Mouse (Mus musculus) limb, embryonic 14.5 days (tissue): ENCODE results near the gene Fbxo44. TPM values are rescaled to one million over a fixed set of nuclear protein-coding genes. Genes with fewer than 3 reads are reported as not detected.
"Not testable (repeated sequence)": the region's sequence is repeated elsewhere in the genome, so short reads cannot be mapped to it uniquely, and the experiment has no call there.

ENCODE experiments used
- ATAC-seq: fragments of 200-750 bp; cut with Nextera tagmentation; 2 replicates; pipeline ENCODE4 v1.8.0; 2017; ENCODE audit warnings: low read depth, moderate number of reproducible peaks, moderate TSS enrichment; ENCODE audit not compliant: low FRiP score
- DNase-seq: peaks from one replicate; pipeline ENCODE4 v3.0.0-alpha.2; 2015; ENCODE audit warnings: low spot score
- H3K27ac ChIP-seq: fragments of 300-500 bp; sonication (generic); replicated peaks from 2 replicates; pipeline ENCODE4 v1.5.1; 2014; ENCODE audit warnings: low read depth, mild to moderate bottlenecking, low read length, moderate library complexity, mixed read lengths
- H3K27me3 ChIP-seq: fragments of 300-500 bp; sonication (generic); 2 replicates; pipeline ENCODE4 v1.6.1; 2014; ENCODE audit warnings: low read length, mixed read lengths; ENCODE audit not compliant: control insufficient read depth, insufficient read depth
- H3K36me3 ChIP-seq: fragments of 300-500 bp; sonication (generic); 2 replicates; pipeline ENCODE4 v1.6.1; 2014; ENCODE audit warnings: mild to moderate bottlenecking, low read length, moderate library complexity, mixed read lengths; ENCODE audit not compliant: control insufficient read depth, insufficient read depth
- H3K4me1 ChIP-seq: fragments of 300-500 bp; sonication (generic); 2 replicates; pipeline ENCODE4 v1.6.1; 2014; ENCODE audit warnings: antibody characterized with exemption, low read length, mixed read lengths; ENCODE audit not compliant: control insufficient read depth, insufficient read depth
- H3K4me2 ChIP-seq: fragments of 300-500 bp; sonication (generic); replicated peaks from 2 replicates; pipeline ENCODE4 v1.6.1; 2014; ENCODE audit warnings: low read depth, mild to moderate bottlenecking, low read length, moderate library complexity; ENCODE audit not compliant: severe bottlenecking
- H3K4me3 ChIP-seq: fragments of 300-500 bp; sonication (generic); replicated peaks from 2 replicates; pipeline ENCODE4 v1.5.1; 2014; ENCODE audit warnings: low read length
- H3K9ac ChIP-seq: fragments of 300-500 bp; sonication (generic); 2 replicates; pipeline ENCODE4 v1.6.1; 2014; ENCODE audit warnings: mild to moderate bottlenecking, low read depth, low read length, moderate library complexity; ENCODE audit not compliant: severe bottlenecking
- H3K9me3 ChIP-seq: fragments of 300-500 bp; sonication (generic); 2 replicates; pipeline ENCODE4 v1.6.1; 2016; ENCODE audit warnings: low read length; ENCODE audit not compliant: control insufficient read depth
- POLR2A ChIP-seq: fragments of 200-500 bp; IDR thresholded peaks from 2 replicates; pipeline ENCODE4 v1.8.0; 2012; ENCODE audit warnings: inconsistent platforms, mild to moderate bottlenecking, moderate library complexity, borderline replicate concordance; ENCODE audit not compliant: insufficient read depth, insufficient read length; ENCODE audit errors: extremely low read depth
- WGBS: fragments of 180-500 bp; shearing (Covaris S2); extraction: QIAGEN DNeasy Blood & Tissue Kit; methylation state at CpG from one replicate; pipeline ENCODE4 v1.1.7; 2014; 5-methylcytosine and 5-hydroxymethylcytosine counted together
- polyA plus RNA-seq, 2 experiments: library from polyadenylated mRNA; depleted of rRNA in 1 of 2; stranded (reverse) in 1 of 2; unstranded in 1 of 2; fragments of >200 nt; fragmentation: Nextera tagmentation in 1 of 2; extraction: Ambion mirVana in 1 of 2; gene quantifications; 2 replicates each; pipeline versions ENCODE4 v1.2.1 to v1.2.3; 2012 to 2014

Fbxo44 gene
- polyA plus RNA-seq, 2 experiments, result 8.1 to 21.1 TPM

- H3K4me2 ChIP-seq, result no peak overlapping the region
- H3K4me3 ChIP-seq, result no peak overlapping the region
- ATAC-seq (no peak), DNase-seq (no peak)
- H3K4me1 ChIP-seq, result no peaks in the 10 kb centered on the region
- no peaks in the 10 kb centered on the region for H3K27me3 ChIP-seq
- H3K36me3 ChIP-seq, result no peaks in the 10 kb centered on the region
- no peak overlapping the region for H3K9ac ChIP-seq
- TF ChIP-seq POLR2A, result no peak
- no peaks in the 10 kb centered on the region for H3K9me3 ChIP-seq
- no peak overlapping the region for H3K27ac ChIP-seq
Observed at GRCm38 (mm10) chr4:148194400-148194799, 34.1 kb upstream of the Fbxo44 start.

- H3K4me2 ChIP-seq, result no peak overlapping the region
- H3K9me3 ChIP-seq, result no peaks in the 10 kb centered on the region
- no peak for DNase-seq
- H3K4me1 ChIP-seq, result no peaks in the 10 kb centered on the region
- no peak overlapping the region for H3K9ac ChIP-seq
- WGBS, result 29% methylated on average over 11 of the region's 11 CpGs
- no peaks in the 10 kb centered on the region for H3K27me3 ChIP-seq
- TF ChIP-seq POLR2A, result no peak
- no peaks in the 10 kb centered on the region for H3K36me3 ChIP-seq
- H3K27ac ChIP-seq, result no peak overlapping the region
- no peak for ATAC-seq
- H3K4me3 ChIP-seq, result no peak overlapping the region
Observed at GRCm38 (mm10) chr4:148192707-148193245, 32.5 kb upstream of the Fbxo44 start.

- H3K9ac ChIP-seq, H3K4me2 ChIP-seq: not testable (repeated sequence)
Observed at GRCm38 (mm10) chr4:148188767-148189166, 28.5 kb upstream of the Fbxo44 start.

GRCm38 (mm10) chr4:148185819-148186218 is 25.5 kb upstream of the Fbxo44 start:
- Histone ChIP-seq H3K27me3 (no peaks in the 10 kb centered on the region), H3K4me2 (no peak overlapping the region), H3K36me3 (no peaks in the 10 kb centered on the region), H3K9ac (no peak overlapping the region), H3K4me3 (no peak overlapping the region), H3K4me1 (no peaks in the 10 kb centered on the region), H3K9me3 (no peaks in the 10 kb centered on the region), H3K27ac (no peak overlapping the region)
- TF ChIP-seq POLR2A, result no peak
- WGBS, result 71% methylated on average over 4 of the region's 4 CpGs
- ATAC-seq (no peak), DNase-seq (no peak)

More at GRCm38 (mm10) chr4:148188767-148189166, 28.5 kb upstream of the Fbxo44 start:
- H3K27ac ChIP-seq, H3K36me3 ChIP-seq, DNase-seq, ATAC-seq, H3K27me3 ChIP-seq, H3K4me3 ChIP-seq, H3K4me1 ChIP-seq, H3K9me3 ChIP-seq: not testable (repeated sequence)
- WGBS, result 86% methylated on average over 1 of the region's 1 CpGs

GRCm38 (mm10) chr4:148184564-148184963 is 24.3 kb upstream of the Fbxo44 start:
- Histone ChIP-seq H3K9me3 (no peaks in the 10 kb centered on the region), H3K9ac (no peak overlapping the region), H3K4me3 (no peak overlapping the region), H3K27me3 (no peaks in the 10 kb centered on the region), H3K4me1 (no peaks in the 10 kb centered on the region), H3K36me3 (no peaks in the 10 kb centered on the region), H3K4me2 (no peak overlapping the region), H3K27ac (no peak overlapping the region)
- DNase-seq, result no peak
- TF ChIP-seq POLR2A, result no peak
- 14% methylated on average over 9 of the region's 9 CpGs for WGBS
- no peak for ATAC-seq

GRCm38 (mm10) chr4:148182363-148182762 is 22.1 kb upstream of the Fbxo44 start:
- no peak overlapping the region for H3K27ac ChIP-seq
- no peak for TF ChIP-seq POLR2A
- no peak for DNase-seq
- no peak for ATAC-seq
- no peaks in the 10 kb centered on the region for H3K9me3 ChIP-seq
- H3K36me3 ChIP-seq, result no peaks in the 10 kb centered on the region
- H3K27me3 ChIP-seq, result no peaks in the 10 kb centered on the region
- WGBS, result 37% methylated on average over 8 of the region's 8 CpGs
- no peaks in the 10 kb centered on the region for H3K4me1 ChIP-seq
- H3K4me3 ChIP-seq, result no peak overlapping the region
- no peak overlapping the region for H3K4me2 ChIP-seq
- H3K9ac ChIP-seq, result no peak overlapping the region
